Mouse (Mus musculus): ENCODE measurements at regions not wholly inside any gene's neighbourhood (a gene's known extent, or its start where the extent isn't known, plus 50 kb on each side); places are given as distances from the start of the nearest gene placed in this dataset.

- no peak for DNase-seq
These were observed 58.7 kb downstream of the Mycn start for GRCm38 (mm10) chr12:12882931-12883553.

GRCm38 (mm10) chr12:12878031-12878430, 63.7 kb downstream of the Mycn start:
- no peak for DNase-seq

- no peak for DNase-seq
These were observed 64.2 kb downstream of the Mycn start for GRCm38 (mm10) chr12:12877539-12877938.

- DNase-seq, result no peak
These were observed 65.6 kb downstream of the Mycn start for GRCm38 (mm10) chr12:12875976-12876745.

GRCm38 (mm10) chr12:12873551-12873950, 68.2 kb downstream of the Mycn start:
- DNase-seq, result no peak

GRCm38 (mm10) chr12:12872974-12873373, 68.7 kb downstream of the Mycn start:
- no peak for DNase-seq

GRCm38 (mm10) chr12:12871272-12871671, 70.4 kb downstream of the Mycn start:
- no peak for DNase-seq

GRCm38 (mm10) chr12:12866590-12866989, 75.1 kb downstream of the Mycn start:
- no peak for DNase-seq

- no peak for DNase-seq
These were observed 91.0 kb downstream of the Mycn start for GRCm38 (mm10) chr12:12850681-12851080.

GRCm38 (mm10) chr12:12846716-12847115, 95.0 kb downstream of the Mycn start:
- DNase-seq, result no peak

- no peak for DNase-seq
These were observed 99.3 kb downstream of the Mycn start for GRCm38 (mm10) chr12:12842247-12842957.

GRCm38 (mm10) chr12:12841385-12842238, 100.1 kb downstream of the Mycn start:
- no peak for DNase-seq

- DNase-seq, result no peak
These were observed 100.9 kb downstream of the Mycn start for GRCm38 (mm10) chr12:12840661-12841384.

- no peak for DNase-seq
These were observed 103.9 kb downstream of the Mycn start for GRCm38 (mm10) chr12:12837775-12838174.

- DNase-seq, result no peak
These were observed 113.7 kb downstream of the Mycn start for GRCm38 (mm10) chr12:12827821-12828641.

GRCm38 (mm10) chr12:12827379-12827778, 114.3 kb downstream of the Mycn start:
- no peak for DNase-seq

- DNase-seq, result no peak
These were observed 115.3 kb downstream of the Mycn start for GRCm38 (mm10) chr12:12826431-12826830.

GRCm38 (mm10) chr12:12825842-12826241, 115.9 kb downstream of the Mycn start:
- no peak for DNase-seq

- DNase-seq, result no peak
These were observed 120.2 kb downstream of the Mycn start for GRCm38 (mm10) chr12:12821473-12821872.

GRCm38 (mm10) chr12:12820668-12821351, 120.9 kb downstream of the Mycn start:
- DNase-seq, result no peak
